Mouse (Mus musculus) intestine, embryonic 16.5 days (tissue): ENCODE results near the gene Mroh7. TPM values are rescaled to one million over a fixed set of nuclear protein-coding genes. Genes with fewer than 3 reads are reported as not detected.
"Not testable (repeated sequence)": the region's sequence is repeated elsewhere in the genome, so short reads cannot be mapped to it uniquely, and the experiment has no call there.

Experiments
- ATAC-seq: fragments of 200-750 bp; cut with Nextera tagmentation; 2 replicates; pipeline ENCODE4 v1.8.0; 2017; ENCODE audit warnings: moderate TSS enrichment, moderate library complexity
- H3K27ac ChIP-seq: fragments of 300-500 bp; sonication (generic); 2 replicates; pipeline ENCODE4 v1.5.1; 2014; ENCODE audit warnings: mild to moderate bottlenecking, low read length
- H3K27me3 ChIP-seq: fragments of 300-500 bp; sonication (generic); replicated peaks from 2 replicates; pipeline ENCODE4 v1.6.1; 2014; ENCODE audit warnings: low read length, control low read depth, mixed read lengths; ENCODE audit not compliant: control insufficient read depth, insufficient read depth
- H3K36me3 ChIP-seq: fragments of 300-500 bp; sonication (generic); 2 replicates; pipeline ENCODE4 v1.6.1; 2014; ENCODE audit warnings: low read length, control low read depth; ENCODE audit not compliant: control insufficient read depth, insufficient read depth
- H3K4me1 ChIP-seq: fragments of 300-500 bp; sonication (generic); 2 replicates; pipeline ENCODE4 v1.6.1; 2014; ENCODE audit warnings: low read length, control low read depth, mixed read lengths; ENCODE audit not compliant: control insufficient read depth, insufficient read depth
- H3K4me2 ChIP-seq: fragments of 300-500 bp; sonication (generic); 2 replicates; pipeline ENCODE4 v1.6.1; 2014; ENCODE audit warnings: low read depth, low read length, control low read depth
- H3K4me3 ChIP-seq: fragments of 300-500 bp; sonication (generic); 2 replicates; pipeline ENCODE4 v1.5.1; 2014; ENCODE audit warnings: mild to moderate bottlenecking, low read length
- H3K9ac ChIP-seq: fragments of 300-500 bp; sonication (generic); 2 replicates; pipeline ENCODE4 v1.6.1; 2014; ENCODE audit warnings: low read depth, low read length
- H3K9me3 ChIP-seq: fragments of 300-500 bp; sonication (generic); 2 replicates; pipeline ENCODE4 v1.6.1; 2016; ENCODE audit warnings: low read length, control low read depth; ENCODE audit not compliant: control insufficient read depth
- WGBS: fragments of 180-500 bp; shearing (Covaris S2); extraction: QIAGEN DNeasy Blood & Tissue Kit; methylation state at CpG from one replicate; pipeline ENCODE4 v1.1.7; 2014; 5-methylcytosine and 5-hydroxymethylcytosine counted together
- polyA plus RNA-seq: library from polyadenylated mRNA; unstranded; fragments of >200 nt; fragmentation: Nextera tagmentation; extraction: Ambion mirVana; gene quantifications from 2 replicates; pipeline ENCODE4 v1.2.1, GENCODE M21; 2015

The Mroh7 gene
- polyA plus RNA-seq, 1 experiment from 2014 or later = 0.20 TPM

DNA sequence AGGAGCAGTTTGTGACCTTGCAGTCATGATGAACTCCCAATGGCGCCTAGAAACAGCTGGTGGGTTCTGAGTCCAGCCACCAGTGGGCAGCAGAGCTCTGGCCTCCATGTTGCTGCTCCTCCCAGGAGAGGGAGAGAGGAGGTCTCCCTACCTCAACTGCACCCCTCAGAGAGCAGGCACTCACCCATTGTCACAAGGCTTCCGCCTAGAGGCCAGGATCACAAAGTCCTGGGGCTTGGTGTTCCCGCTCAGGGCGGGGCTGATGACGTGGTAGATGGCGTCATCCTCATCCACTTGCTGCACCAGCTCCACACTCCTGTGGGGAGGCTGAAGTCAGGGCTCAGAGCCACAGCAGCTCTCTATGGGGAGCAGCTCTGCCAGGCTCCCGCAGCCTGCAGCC lies 19.0 kb upstream of the Mroh7 start:
- peak overlapping the region; percentile 43; the same call in 1 of the 2 replicates for H3K27ac ChIP-seq
- H3K27me3 ChIP-seq = no peaks in the 10 kb centered on the region
- peaks cover 13% of the 10 kb centered on the region; the same call in 1 of the 2 replicates for H3K4me1 ChIP-seq
- H3K9me3 ChIP-seq = no peaks in the 10 kb centered on the region
- no peak overlapping the region for H3K4me3 ChIP-seq
- 2% methylated on average over 7 of the region's 7 CpGs for WGBS
- H3K4me2 ChIP-seq = peak overlapping the region; percentile 26; the same call in 1 of the 2 replicates
- H3K9ac ChIP-seq = peak overlapping the region; percentile 27; the same call in 1 of the 2 replicates
- peak; percentile 85 for ATAC-seq
- H3K36me3 ChIP-seq = 0 out of 2 replicates have a peak, but pooled peaks cover 2% of the 10 kb centered on the region

DNA sequence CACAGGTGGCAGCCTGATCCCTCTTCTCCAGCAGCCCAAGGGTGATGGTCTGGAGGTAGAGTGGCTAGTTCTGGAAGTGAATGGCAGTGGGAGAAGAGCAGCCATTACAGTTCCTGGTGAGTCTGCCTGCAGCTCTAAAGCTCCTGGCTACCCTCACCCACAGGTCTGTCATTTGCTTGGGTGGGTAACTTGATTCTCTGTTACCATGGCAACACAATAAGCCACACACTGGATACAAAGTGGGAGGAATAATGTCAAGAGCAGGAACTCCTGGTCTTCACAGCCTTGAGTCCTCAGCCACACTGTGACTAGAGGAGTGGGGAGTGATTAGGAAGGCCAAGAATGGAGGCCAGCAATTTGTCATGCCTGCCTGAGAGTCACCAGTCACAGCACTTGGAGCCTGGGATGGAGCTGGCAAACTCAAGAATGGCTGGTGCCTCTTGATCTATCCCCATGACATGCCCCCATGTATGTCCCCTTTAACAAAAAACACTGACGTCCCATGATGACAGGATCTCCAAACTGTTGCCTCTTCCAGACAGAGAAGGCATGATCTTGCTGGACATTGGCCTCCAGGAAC lies 16.4 kb upstream of the Mroh7 start:
- H3K4me3 ChIP-seq = no peak overlapping the region
- WGBS = 88% methylated on average over 1 of the region's 1 CpGs
- no peaks in the 10 kb centered on the region for H3K9me3 ChIP-seq
- ATAC-seq = no peak
- no peak overlapping the region for H3K27ac ChIP-seq
- no peak overlapping the region for H3K9ac ChIP-seq
- no peaks in the 10 kb centered on the region for H3K36me3 ChIP-seq
- H3K27me3 ChIP-seq = no peaks in the 10 kb centered on the region
- no peak overlapping the region for H3K4me2 ChIP-seq
- H3K4me1 ChIP-seq = peaks cover 13% of the 10 kb centered on the region; the same call in 1 of the 2 replicates

DNA sequence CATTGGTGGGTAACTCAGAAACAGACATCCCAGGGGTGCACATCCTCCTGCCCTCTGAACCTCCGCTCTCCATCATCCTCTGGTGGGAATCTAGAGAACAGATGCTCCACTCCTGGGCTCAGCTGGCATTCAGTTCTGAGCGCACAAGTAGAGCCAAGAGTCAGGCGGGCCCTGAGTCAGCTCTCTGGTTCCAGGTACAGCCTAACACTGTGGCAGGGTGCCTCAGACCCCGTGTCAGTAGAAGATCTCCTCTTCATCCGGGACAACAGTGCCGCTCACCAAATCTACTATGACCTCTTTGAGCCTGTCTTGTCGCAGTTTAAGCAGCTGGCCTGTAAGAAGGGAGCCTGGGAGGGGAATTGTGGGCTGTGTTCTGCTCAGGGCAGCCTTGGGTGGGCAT lies 15.1 kb upstream of the Mroh7 start:
- Histone ChIP-seq H3K9ac (no peak overlapping the region), H3K27ac (no peak overlapping the region), H3K4me3 (no peak overlapping the region), H3K27me3 (no peaks in the 10 kb centered on the region), H3K4me1 (peaks cover 13% of the 10 kb centered on the region; the same call in 1 of the 2 replicates), H3K9me3 (no peaks in the 10 kb centered on the region), H3K4me2 (no peak overlapping the region), H3K36me3 (no peaks in the 10 kb centered on the region)
- no peak for ATAC-seq
- 77% methylated on average over 7 of the region's 7 CpGs for WGBS

GRCm38 (mm10) chr4:106737904-106738303 lies 7.2 kb upstream of the Mroh7 start:
- Histone ChIP-seq H3K9me3 (no peaks in the 10 kb centered on the region), H3K4me1 (no peaks in the 10 kb centered on the region; the same call in 1 of the 2 replicates), H3K9ac (no peak overlapping the region), H3K4me3 (no peak overlapping the region), H3K27ac (no peak overlapping the region), H3K27me3 (no peaks in the 10 kb centered on the region), H3K36me3 (no peaks in the 10 kb centered on the region), H3K4me2 (no peak overlapping the region)
- WGBS = 60% methylated on average over 3 of the region's 3 CpGs
- ATAC-seq = no peak

DNA sequence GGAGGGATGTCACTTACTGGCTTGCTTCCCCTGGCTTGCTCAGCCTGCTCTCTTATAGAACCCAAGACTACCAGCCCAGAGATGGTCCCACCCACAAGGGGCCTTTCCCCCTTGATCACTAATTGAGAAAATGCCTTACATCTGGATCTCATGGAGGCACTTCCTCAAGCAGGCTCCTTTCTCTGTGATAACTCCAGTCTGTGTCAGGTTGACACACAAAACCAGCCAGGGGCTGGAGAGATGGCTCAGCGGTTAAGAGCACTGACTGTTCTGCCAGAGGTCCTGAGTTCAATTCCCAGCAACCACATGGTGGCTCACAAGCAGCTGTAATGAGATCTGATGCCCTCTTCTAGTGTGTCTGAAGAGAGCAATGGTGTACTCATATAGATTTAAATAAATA lies 6.2 kb upstream of the Mroh7 start:
- not testable (repeated sequence) for ATAC-seq, H3K27me3 ChIP-seq, H3K36me3 ChIP-seq, H3K4me1 ChIP-seq, H3K9me3 ChIP-seq, H3K27ac ChIP-seq, H3K4me2 ChIP-seq, H3K9ac ChIP-seq, H3K4me3 ChIP-seq
- 94% methylated on average over 1 of the region's 1 CpGs for WGBS

GRCm38 (mm10) chr4:106733636-106734035 lies 2.9 kb upstream of the Mroh7 start, which contains the start of gene Fam151a:
Fam151a (plus strand) TSS chr4:106733889.
- ATAC-seq = 0 out of 2 replicates have a peak, but pooled peaks have one; percentile 44
- no peaks in the 10 kb centered on the region for H3K9me3 ChIP-seq

GRCm38 (mm10) chr4:106720631-106721030 lies 10.1 kb downstream of the Mroh7 start:
- Histone ChIP-seq H3K27me3 (no peaks in the 10 kb centered on the region), H3K9ac (no peak overlapping the region), H3K4me2 (no peak overlapping the region), H3K4me1 (no peaks in the 10 kb centered on the region), H3K36me3 (no peaks in the 10 kb centered on the region), H3K9me3 (no peaks in the 10 kb centered on the region), H3K27ac (no peak overlapping the region), H3K4me3 (no peak overlapping the region)
- ATAC-seq = no peak
- WGBS = 77% methylated on average over 4 of the region's 4 CpGs

More at GRCm38 (mm10) chr4:106733636-106734035, 2.9 kb upstream of the Mroh7 start, which contains the start of gene Fam151a:
- Histone ChIP-seq H3K9ac (no peak within 1 kb of the TSS), H3K4me1 (no peaks in the 10 kb centered on the region; the same call in 1 of the 2 replicates), H3K4me2 (no peak within 1 kb of the TSS), H3K4me3 (no peak within 1 kb of the TSS), H3K27me3 (no peaks in the 10 kb centered on the region), H3K36me3 (no peaks in the 10 kb centered on the region), H3K27ac (no peak within 1 kb of the TSS)
- WGBS = 33% methylated on average over 4 of the region's 4 CpGs

DNA sequence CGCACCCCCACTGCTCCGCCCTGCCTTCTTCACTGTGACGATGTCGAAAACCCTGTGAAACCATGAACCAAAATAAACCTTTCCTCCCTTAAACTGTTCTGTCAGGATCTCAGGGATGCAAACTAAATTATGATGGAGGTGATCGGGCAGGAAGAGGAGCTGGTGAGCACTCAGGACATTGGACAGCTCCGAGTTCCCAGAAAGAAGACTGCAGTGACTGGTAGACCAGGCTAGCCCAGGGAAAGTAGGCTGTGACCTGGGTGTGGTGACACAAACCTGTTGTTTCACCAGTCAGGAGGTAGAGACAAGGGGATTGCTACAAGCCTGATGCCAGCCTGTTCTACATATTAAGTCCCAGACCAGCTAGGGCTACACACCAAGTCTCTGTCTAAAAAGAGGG lies 17.1 kb downstream of the Mroh7 start:
- H3K4me3 ChIP-seq = no peak overlapping the region
- no peak overlapping the region for H3K27ac ChIP-seq
- no peak overlapping the region for H3K9ac ChIP-seq
- H3K4me2 ChIP-seq = no peak overlapping the region
- WGBS = 91% methylated on average over 6 of the region's 6 CpGs
- ATAC-seq = no peak
- H3K27me3 ChIP-seq = no peaks in the 10 kb centered on the region
- no peaks in the 10 kb centered on the region for H3K4me1 ChIP-seq
- H3K36me3 ChIP-seq = no peaks in the 10 kb centered on the region
- H3K9me3 ChIP-seq = no peaks in the 10 kb centered on the region

GRCm38 (mm10) chr4:106708408-106708807 lies 22.3 kb downstream of the Mroh7 start:
- Histone ChIP-seq H3K27ac (0 out of 2 replicates have a peak overlapping the region, but pooled peaks have one; percentile 25), H3K36me3 (no peaks in the 10 kb centered on the region), H3K9me3 (no peaks in the 10 kb centered on the region), H3K4me3 (peak overlapping the region; percentile 19; the same call in 1 of the 2 replicates), H3K4me2 (peak overlapping the region; percentile 59), H3K27me3 (no peaks in the 10 kb centered on the region), H3K4me1 (peaks cover 11% of the 10 kb centered on the region), H3K9ac (peak overlapping the region; percentile 54)
- WGBS = 0% methylated on average over 8 of the region's 8 CpGs
- ATAC-seq = peak; percentile 80
